Mouse (Mus musculus): Measurements from ENCODE around the gene Gchfr.

GRCm38 (mm10) chr2:119152255-119152654 lies 15.3 kb upstream of the Gchfr start:
- TF ChIP-seq POLR2A (IDR thresholded peaks at IDR 0.05; ENCODE audit: insufficient read depth, low read depth, low read length): no peak
- TF ChIP-seq CTCF (IDR thresholded peaks at IDR 0.05; ENCODE audit: insufficient read depth, low read depth, low read length): no peak

Measured in olfactory bulb, adult 2 months (tissue).